Mouse (Mus musculus) lung, embryonic 15.5 days (tissue): Measurements from ENCODE around the gene Dqx1. TPM values are rescaled to one million over a fixed set of nuclear protein-coding genes. Genes with fewer than 3 reads are reported as not detected.

Source experiments
- ATAC-seq: fragments of 200-750 bp; cut with Nextera tagmentation; 2 replicates; pipeline ENCODE4 v1.8.0; 2017; ENCODE audit warnings: moderate number of reproducible peaks, borderline replicate concordance; ENCODE audit not compliant: low FRiP score, low TSS enrichment; ENCODE audit errors: extremely low read depth
- H3K27ac ChIP-seq: fragments of 300-500 bp; sonication (generic); 2 replicates; pipeline ENCODE4 v1.5.1; 2015; ENCODE audit warnings: moderate library complexity, mild to moderate bottlenecking, inconsistent platforms
- H3K27me3 ChIP-seq: fragments of 300-500 bp; sonication (generic); 2 replicates; pipeline ENCODE4 v1.6.1; 2015; ENCODE audit warnings: inconsistent platforms
- H3K36me3 ChIP-seq: fragments of 300-500 bp; sonication (generic); 2 replicates; pipeline ENCODE4 v1.6.1; 2015; ENCODE audit warnings: inconsistent platforms
- H3K4me1 ChIP-seq: fragments of 300-500 bp; sonication (generic); 2 replicates; pipeline ENCODE4 v1.6.1; 2015; ENCODE audit warnings: inconsistent platforms
- H3K4me2 ChIP-seq: fragments of 300-500 bp; sonication (generic); 2 replicates; pipeline ENCODE4 v1.6.1; 2015; ENCODE audit warnings: inconsistent platforms, mild to moderate bottlenecking, moderate library complexity
- H3K4me3 ChIP-seq: fragments of 300-500 bp; sonication (generic); 2 replicates; pipeline ENCODE4 v1.5.1; 2015; ENCODE audit warnings: mild to moderate bottlenecking, inconsistent platforms
- H3K9ac ChIP-seq: fragments of 300-500 bp; sonication (generic); 2 replicates; pipeline ENCODE4 v1.6.1; 2015; ENCODE audit warnings: inconsistent platforms
- H3K9me3 ChIP-seq: fragments of 300-500 bp; sonication (generic); 2 replicates; pipeline ENCODE4 v1.6.1; 2016; ENCODE audit warnings: inconsistent platforms
- WGBS: fragments of 180-500 bp; shearing (Covaris S2); methylation state at CpG from one replicate; pipeline ENCODE4 v1.1.7; 2015; 5-methylcytosine and 5-hydroxymethylcytosine counted together
- polyA plus RNA-seq: library from polyadenylated mRNA; unstranded; fragments of >200 nt; fragmentation: Nextera tagmentation; extraction: Ambion mirVana; gene quantifications from 2 replicates; pipeline ENCODE4 v1.2.1, GENCODE M21; 2015

Dqx1 gene
- polyA plus RNA-seq, 1 experiment from 2014 or later = 1.7 TPM

DNA sequence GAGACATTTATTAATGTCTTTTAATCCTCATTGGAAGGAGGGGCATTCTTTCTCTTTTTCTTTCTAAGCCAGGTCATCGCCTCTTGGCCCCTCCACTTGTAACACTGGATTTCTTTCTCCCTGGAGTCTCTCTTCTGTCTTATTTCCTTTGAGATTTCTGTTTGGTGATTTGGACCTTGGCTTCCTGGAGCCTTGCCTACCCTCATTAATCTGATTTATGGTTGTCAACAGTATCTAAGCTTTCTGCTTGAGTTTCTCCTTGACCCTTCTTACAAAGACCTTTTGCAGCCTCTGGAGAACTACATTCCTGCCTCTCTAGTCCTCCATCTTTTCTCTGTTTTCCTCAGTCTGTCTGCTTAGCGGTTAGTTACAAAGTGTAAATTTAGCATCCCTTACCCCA lies 40.8 kb downstream of the Dqx1 start:
- Histone ChIP-seq H3K4me3 (no peak overlapping the region), H3K4me1 (peaks cover 16% of the 10 kb centered on the region), H3K9me3 (no peaks in the 10 kb centered on the region), H3K4me2 (no peak overlapping the region), H3K36me3 (no peaks in the 10 kb centered on the region), H3K9ac (no peak overlapping the region), H3K27me3 (no peaks in the 10 kb centered on the region; the same call in 1 of the 2 replicates), H3K27ac (no peak overlapping the region)
- WGBS = 60% methylated on average over 2 of the region's 2 CpGs
- no peak for ATAC-seq

GRCm38 (mm10) chr6:83101316-83101687 lies 43.7 kb downstream of the Dqx1 start, which contains the start of the genes Ccdc142 and Gm42688:
Gene Ccdc142, plus strand, starts transcription at chr6:83101601.
Gene Gm42688, plus strand, starts transcription at chr6:83101617.
- ATAC-seq = peak; percentile 78
- 0 out of 2 replicates have a peak, but pooled peaks cover 3% of the 10 kb centered on the region for H3K36me3 ChIP-seq
- peak within 1 kb of the TSS; percentile 81 for H3K27ac ChIP-seq
- H3K4me1 ChIP-seq = peaks cover 18% of the 10 kb centered on the region
- H3K4me3 ChIP-seq = peak within 1 kb of the TSS; percentile 65
- under 1% methylated on average over 25 of the region's 25 CpGs for WGBS
- no peaks in the 10 kb centered on the region for H3K9me3 ChIP-seq
- no peaks in the 10 kb centered on the region; the same call in 1 of the 2 replicates for H3K27me3 ChIP-seq
- peak within 1 kb of the TSS; percentile 71 for H3K9ac ChIP-seq
- H3K4me2 ChIP-seq = peak within 1 kb of the TSS; percentile 97

- under 1% methylated on average over 73 of the region's 74 CpGs for WGBS
- ATAC-seq = peak; percentile 81
- peak overlapping the region; percentile 81 for H3K27ac ChIP-seq
- H3K9me3 ChIP-seq = no peaks in the 10 kb centered on the region
- H3K27me3 ChIP-seq = no peaks in the 10 kb centered on the region
- H3K4me2 ChIP-seq = peak overlapping the region; percentile 97
- 0 out of 2 replicates have a peak, but pooled peaks cover 3% of the 10 kb centered on the region for H3K36me3 ChIP-seq
- peak overlapping the region; percentile 71 for H3K9ac ChIP-seq
- H3K4me3 ChIP-seq = peak overlapping the region; percentile 65
- H3K4me1 ChIP-seq = peaks cover 18% of the 10 kb centered on the region
Measured at GRCm38 (mm10) chr6:83101688-83102556, 44.3 kb downstream of the Dqx1 start.

DNA sequence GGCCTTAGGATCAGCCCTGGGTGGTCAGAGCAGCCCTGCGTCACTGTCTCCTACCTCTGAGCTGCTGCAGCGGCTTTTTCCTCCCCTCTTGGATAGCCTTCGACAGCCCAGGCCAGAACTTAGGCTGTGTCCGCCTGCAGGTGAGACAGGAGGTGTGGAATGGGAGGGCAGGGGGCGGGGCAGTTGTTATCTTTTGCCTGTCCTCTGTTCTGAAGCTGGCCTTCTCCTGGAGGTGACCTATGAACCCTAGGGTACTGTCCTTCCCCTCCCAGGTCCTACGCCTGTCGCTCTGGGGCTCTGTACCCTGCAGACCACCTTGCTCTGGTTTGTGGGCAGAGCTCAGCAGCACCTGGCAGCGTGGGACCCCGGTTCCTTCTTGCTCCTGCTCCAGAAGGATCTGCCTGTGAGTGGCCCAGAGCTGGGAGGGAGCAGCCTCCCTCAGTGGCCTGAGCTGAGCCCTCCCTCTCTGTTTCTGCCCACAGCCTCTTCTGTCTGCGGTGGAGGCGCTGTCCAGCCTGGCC lies 45.5 kb downstream of the Dqx1 start:
- Histone ChIP-seq H3K9me3 (no peaks in the 10 kb centered on the region), H3K4me2 (peak overlapping the region; percentile 97), H3K27me3 (no peaks in the 10 kb centered on the region), H3K9ac (peak overlapping the region; percentile 71; the same call in 1 of the 2 replicates), H3K4me3 (peak overlapping the region; percentile 65; the same call in 1 of the 2 replicates), H3K4me1 (peaks cover 24% of the 10 kb centered on the region), H3K36me3 (0 out of 2 replicates have a peak, but pooled peaks cover 3% of the 10 kb centered on the region), H3K27ac (no peak overlapping the region)
- 48% methylated on average over 11 of the region's 11 CpGs for WGBS
- no peak for ATAC-seq

DNA sequence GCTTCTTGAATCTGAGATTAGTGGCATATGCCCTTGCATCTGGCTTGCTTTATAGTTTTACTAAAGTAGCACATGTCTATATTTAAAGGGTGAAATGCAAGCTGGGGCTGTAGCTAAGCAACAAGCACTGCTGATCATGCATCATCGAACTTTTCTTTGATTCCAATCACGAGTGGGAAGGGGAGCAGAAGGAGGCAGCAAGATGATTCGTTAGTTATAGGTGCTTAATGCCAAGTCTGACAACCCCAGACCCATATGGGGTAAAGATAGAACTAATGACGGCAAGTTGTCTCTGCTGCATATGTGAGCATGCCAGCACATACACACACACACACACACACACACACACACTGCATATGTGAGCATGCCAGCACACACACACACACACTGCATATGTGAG lies 46.5 kb downstream of the Dqx1 start:
- Histone ChIP-seq H3K9me3 (no peaks in the 10 kb centered on the region), H3K4me1 (peaks cover 27% of the 10 kb centered on the region), H3K9ac (no peak overlapping the region), H3K4me2 (no peak overlapping the region), H3K4me3 (no peak overlapping the region), H3K27ac (no peak overlapping the region), H3K36me3 (0 out of 2 replicates have a peak, but pooled peaks cover 3% of the 10 kb centered on the region), H3K27me3 (no peaks in the 10 kb centered on the region)
- WGBS = 74% methylated on average over 4 of the region's 4 CpGs
- no peak for ATAC-seq

DNA sequence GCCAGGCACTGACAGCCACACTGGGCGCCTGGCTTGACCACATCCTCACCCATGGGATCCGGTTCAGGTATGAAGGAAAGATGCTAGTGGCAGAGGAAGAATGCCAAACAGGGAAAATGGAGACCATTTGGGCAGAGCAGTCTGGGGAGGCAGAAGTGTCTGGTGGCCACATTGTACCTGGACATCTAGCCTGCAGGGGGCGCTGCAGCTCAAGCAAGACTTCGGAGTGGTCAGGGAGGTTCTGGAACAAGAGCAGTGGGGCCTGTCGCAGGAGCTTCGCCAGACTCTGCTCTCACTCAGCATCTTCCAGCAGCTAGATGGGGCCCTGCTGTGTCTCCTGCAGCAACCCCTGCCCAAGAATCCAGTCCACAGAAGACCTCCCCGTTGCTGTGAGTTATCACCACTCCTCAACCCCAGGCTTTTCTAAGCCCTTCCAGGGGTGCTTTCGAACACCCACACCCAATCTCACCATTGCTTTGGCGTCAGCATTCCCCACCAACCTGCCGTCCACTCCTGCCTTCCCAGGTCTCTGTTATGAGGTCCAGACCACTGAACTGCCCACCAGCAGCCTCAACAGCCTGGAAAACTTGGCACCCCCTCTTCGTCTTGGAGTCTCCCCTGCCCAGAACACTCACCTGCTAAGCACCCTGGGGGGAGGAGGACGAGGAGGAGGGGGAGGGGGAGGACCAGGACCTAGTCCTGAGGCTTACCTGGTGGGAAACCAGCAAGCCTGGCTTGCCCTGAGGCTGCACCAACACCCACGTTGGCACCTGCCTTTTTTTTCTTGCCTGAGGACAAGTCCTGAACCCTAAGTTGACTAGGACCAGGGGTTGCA lies 50.1 kb downstream of the Dqx1 start:
- H3K9me3 ChIP-seq = no peaks in the 10 kb centered on the region
- 0 out of 2 replicates have a peak, but pooled peaks cover 15% of the 10 kb centered on the region for H3K36me3 ChIP-seq
- no peaks in the 10 kb centered on the region for H3K27me3 ChIP-seq
- H3K9ac ChIP-seq = 0 out of 2 replicates have a peak overlapping the region, but pooled peaks have one; percentile 88
- peak overlapping the region; percentile 88 for H3K4me2 ChIP-seq
- no peak overlapping the region for H3K27ac ChIP-seq
- no peak for ATAC-seq
- peak overlapping the region; percentile 95 for H3K4me3 ChIP-seq
- H3K4me1 ChIP-seq = peaks cover 28% of the 10 kb centered on the region
- 36% methylated on average over 13 of the region's 13 CpGs for WGBS

DNA sequence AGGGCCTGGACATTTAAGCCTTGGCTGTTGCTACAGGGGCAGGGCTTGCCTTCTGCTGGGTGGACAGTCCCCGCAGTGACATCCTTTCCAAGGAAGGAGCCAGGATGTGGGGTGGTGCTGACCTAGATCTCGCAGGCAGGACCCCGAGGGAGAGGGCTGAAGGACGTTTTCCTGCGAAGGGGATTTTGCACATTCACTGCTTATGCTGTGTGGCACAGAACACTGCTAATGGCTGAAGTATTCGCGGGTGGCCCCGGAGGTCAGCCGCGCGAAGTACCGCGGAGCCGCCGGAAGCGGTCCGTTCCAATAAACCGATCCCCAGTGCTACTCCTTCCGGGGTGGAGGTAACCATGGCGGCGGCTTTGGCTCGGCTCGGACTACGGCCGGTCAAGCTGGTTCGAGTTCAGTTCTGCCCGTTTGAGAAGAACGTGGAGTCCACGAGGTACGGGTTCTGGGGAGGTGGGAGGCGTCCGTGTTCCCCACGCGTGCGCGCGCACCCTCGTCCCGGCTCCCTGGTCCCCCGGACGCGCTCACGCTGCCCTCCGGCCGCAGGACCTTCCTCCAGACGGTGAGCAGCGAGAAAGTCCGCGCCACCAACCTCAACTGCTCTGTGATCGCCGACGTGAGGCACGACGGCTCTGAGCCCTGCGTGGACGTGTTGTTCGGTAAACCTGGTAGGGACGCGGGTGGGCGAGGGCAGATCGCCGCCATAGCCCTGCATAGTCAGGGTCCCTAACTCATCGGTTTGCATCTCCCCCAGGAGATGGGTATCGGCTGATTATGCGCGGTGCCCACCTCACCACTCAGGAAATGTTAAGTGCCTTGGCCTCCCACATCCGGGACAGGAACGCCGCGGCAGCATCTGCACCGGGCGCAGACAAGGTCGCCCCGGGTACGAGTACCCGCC lies 51.4 kb downstream of the Dqx1 start, which contains the start of gene Mrpl53:
Mrpl53 (plus strand) TSS at position 279 of the 907 bp plus-strand sequence.
- Histone ChIP-seq H3K27me3 (no peaks in the 10 kb centered on the region), H3K27ac (peak within 1 kb of the TSS; percentile 75), H3K36me3 (0 out of 2 replicates have a peak, but pooled peaks cover 15% of the 10 kb centered on the region), H3K9ac (peak within 1 kb of the TSS; percentile 88), H3K4me2 (peak within 1 kb of the TSS; percentile 88), H3K4me3 (peak within 1 kb of the TSS; percentile 95), H3K9me3 (no peaks in the 10 kb centered on the region), H3K4me1 (peaks cover 20% of the 10 kb centered on the region)
- WGBS = under 1% methylated on average over 76 of the region's 76 CpGs
- peak; percentile 91 for ATAC-seq

DNA sequence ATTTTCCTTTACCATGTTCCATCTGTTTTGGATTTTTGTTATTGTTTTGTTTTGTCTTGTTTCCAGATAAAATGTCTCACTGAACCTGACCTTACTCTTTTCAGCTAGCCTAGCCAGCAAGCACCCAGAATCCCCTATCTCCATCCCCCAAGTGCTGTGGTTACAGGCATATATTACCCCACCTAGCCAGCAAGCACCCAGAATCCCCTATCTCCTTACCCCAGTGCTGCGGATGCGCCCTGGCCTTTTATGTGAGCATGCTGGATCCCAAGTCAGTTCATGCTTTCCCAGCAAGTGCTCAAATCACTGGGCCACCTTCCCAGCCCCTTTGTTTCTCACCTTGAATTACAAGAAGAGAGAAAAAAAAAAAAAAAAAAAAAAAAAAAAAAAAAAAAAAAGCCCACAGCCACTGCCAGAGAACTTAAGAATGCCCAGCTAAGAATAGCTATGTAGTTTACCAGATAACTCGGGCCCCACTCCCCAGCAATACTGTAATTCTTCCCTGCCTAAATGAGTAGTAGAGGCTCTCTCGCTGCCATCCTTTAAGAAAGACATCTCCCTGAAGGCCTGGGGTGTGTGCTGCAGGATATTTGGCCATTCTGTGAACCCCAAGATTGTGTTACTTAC lies 54.0 kb downstream of the Dqx1 start:
- WGBS = 85% methylated on average over 4 of the region's 4 CpGs
- Histone ChIP-seq H3K9ac (no peak overlapping the region), H3K27me3 (no peaks in the 10 kb centered on the region), H3K27ac (no peak overlapping the region), H3K36me3 (0 out of 2 replicates have a peak, but pooled peaks cover 12% of the 10 kb centered on the region), H3K4me3 (no peak overlapping the region), H3K4me1 (peaks cover 37% of the 10 kb centered on the region), H3K4me2 (no peak overlapping the region), H3K9me3 (no peaks in the 10 kb centered on the region)
- no peak for ATAC-seq

- H3K36me3 ChIP-seq = peaks cover 38% of the 10 kb centered on the region
- H3K9ac ChIP-seq = peak within 1 kb of the TSS; percentile 96
- H3K4me2 ChIP-seq = peak within 1 kb of the TSS; percentile 96
- H3K27me3 ChIP-seq = no peaks in the 10 kb centered on the region
- WGBS = 1% methylated on average over 47 of the region's 58 CpGs
- no peaks in the 10 kb centered on the region for H3K9me3 ChIP-seq
- peaks cover 34% of the 10 kb centered on the region for H3K4me1 ChIP-seq
- peak; percentile 87 for ATAC-seq
- H3K4me3 ChIP-seq = peak within 1 kb of the TSS; percentile 94
- peak within 1 kb of the TSS; percentile 84 for H3K27ac ChIP-seq
Measured at GRCm38 (mm10) chr6:83115011-83115671, 57.5 kb downstream of the Dqx1 start, which contains the start of gene Mogs. Gene Mogs, plus strand, starts transcription at chr6:83115496.
